Mouse (Mus musculus) heart, adult 8-10 months (tissue): ENCODE results near the gene Frmd6. TPM values are rescaled to one million over a fixed set of nuclear protein-coding genes. Genes with fewer than 3 reads are reported as not detected.

Experiments
- DNase-seq: peaks from one replicate; pipeline ENCODE4 v3.0.0; 2022; ENCODE audit warnings: low spot score
- total RNA-seq, 4 experiments: library from RNA; stranded (reverse); gene quantifications; 2 replicates each; pipeline ENCODE4 v1.2.4; 2022

The Frmd6 gene
- total RNA-seq, 4 experiments from 2014 or later, result 28.6 to 35.3 (median 32.5) TPM

DNA sequence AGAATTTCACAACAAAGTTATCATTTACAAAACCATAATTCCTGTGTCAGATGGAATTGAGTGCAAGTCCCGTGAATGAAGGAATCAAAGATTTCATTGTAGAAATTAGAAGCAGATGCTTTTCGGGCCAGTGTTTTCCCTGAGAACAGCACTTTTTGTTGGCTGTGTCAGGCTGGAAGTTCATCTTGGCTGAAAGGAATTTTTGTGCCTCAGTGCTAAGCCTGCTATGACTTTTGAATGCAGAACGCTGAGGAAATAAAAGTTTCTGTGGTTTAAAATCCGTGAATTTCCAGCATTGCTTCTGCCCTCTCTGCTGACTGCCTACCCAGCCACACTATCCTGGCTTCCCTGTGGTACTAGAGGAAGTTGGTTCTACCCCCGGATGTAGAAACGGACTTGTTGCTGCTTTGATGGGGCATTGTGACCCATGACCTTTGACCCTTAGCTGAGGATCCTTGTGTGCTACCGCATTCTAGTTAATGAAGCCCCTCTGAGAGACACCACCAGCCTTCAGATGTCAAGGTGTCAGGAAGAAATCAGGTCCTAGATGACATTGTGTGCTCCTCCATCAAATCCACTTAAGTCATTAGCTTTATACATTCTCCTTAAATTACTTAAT lies 26.1 kb downstream of the Frmd6 start:
- DNase-seq, result no peak

DNA sequence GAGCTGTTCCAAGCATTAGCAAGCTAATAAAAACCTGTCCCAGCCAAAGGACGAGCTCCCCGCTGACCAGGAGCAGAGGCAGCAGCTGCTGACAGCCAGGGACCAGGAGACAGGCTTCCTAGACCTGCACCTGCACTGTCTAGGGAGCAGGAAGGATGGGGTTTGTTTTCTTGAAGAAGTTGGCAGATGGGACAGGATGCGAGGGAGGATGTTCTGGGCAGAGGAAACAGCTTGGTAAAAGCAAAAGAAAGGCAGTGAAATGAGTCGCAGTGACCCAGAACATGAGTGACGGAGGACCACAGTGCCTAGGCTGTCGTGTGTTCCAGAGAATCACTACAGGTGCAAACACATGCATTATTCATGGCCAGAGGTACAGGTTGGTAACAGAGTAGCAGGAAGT lies 27.7 kb downstream of the Frmd6 start:
- no peak for DNase-seq

DNA sequence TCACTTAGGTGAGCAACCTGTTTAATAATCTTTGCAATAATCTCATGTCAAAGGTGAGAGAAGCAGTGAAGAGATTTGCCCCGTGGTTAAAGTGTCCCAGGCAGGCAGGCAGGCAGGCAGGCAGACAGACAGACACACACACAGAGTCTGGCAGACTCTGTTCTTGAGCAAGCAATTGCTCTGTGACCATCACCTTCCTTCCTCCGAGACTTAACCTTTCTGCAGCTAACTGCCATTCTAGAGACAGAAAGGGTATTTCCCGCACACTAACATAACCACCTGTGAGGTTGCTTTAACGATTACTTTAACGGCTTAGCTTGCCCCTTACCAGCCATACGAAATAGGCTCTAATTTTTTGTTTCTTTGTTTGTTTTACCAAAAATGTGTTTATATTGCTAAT lies 30.4 kb downstream of the Frmd6 start:
- DNase-seq, result no peak

DNA sequence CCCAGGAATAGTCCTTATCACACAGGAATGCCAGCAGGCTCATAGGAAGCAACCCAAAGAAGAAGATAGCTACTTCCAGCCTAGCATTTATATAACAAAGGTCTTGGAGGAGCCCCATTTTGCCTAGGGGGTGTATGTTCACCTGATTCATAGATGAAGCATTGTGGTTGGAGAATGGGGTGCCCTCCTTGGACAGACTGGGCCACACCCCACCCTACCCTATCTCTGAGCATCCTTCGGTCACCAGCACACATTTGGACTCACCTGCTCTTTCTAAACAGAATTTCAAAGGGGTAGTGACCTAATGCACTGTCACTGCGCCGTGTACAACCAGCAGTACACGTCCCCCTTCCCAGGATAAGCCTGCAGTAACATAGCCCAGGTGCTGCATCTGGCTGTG lies 31.5 kb downstream of the Frmd6 start:
- no peak for DNase-seq

DNA sequence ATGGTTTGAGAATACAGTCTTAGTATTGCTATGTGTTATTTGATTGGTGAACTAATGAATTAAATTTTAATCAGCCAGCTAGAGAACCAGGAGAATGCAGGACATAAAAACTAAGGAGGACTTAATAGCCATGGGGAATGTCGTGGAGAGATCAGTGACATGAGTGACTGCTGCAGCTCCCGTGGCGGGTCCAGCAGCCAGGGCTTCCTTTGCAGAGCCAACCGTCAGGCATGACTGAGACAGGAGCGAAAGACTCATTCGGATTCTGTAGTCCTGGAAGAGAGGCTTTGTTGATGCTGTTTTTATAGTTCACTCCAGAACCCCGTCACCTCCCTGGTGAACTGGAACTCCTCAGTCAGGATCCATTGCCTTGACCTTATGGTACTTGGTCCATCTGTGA lies 38.0 kb downstream of the Frmd6 start:
- no peak for DNase-seq

DNA sequence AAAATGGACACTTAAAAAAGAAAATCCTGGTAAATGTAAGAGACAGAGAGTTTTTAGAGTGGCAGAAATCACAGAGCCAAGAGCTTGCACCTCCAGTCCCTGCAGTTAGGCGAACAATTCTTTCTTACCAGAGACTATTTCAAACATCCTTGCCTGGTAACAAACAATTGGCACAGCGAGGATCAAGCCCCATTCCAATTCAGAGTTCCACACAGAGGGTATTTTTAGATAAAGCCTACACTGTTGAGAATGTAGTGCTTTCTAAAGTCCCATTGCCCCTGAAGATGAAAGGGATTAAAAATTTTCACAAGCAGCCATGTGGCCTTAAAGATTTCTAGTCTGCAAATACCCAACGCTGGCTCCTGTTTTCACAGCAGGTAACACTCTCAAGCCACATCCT lies 42.5 kb downstream of the Frmd6 start:
- no peak for DNase-seq

DNA sequence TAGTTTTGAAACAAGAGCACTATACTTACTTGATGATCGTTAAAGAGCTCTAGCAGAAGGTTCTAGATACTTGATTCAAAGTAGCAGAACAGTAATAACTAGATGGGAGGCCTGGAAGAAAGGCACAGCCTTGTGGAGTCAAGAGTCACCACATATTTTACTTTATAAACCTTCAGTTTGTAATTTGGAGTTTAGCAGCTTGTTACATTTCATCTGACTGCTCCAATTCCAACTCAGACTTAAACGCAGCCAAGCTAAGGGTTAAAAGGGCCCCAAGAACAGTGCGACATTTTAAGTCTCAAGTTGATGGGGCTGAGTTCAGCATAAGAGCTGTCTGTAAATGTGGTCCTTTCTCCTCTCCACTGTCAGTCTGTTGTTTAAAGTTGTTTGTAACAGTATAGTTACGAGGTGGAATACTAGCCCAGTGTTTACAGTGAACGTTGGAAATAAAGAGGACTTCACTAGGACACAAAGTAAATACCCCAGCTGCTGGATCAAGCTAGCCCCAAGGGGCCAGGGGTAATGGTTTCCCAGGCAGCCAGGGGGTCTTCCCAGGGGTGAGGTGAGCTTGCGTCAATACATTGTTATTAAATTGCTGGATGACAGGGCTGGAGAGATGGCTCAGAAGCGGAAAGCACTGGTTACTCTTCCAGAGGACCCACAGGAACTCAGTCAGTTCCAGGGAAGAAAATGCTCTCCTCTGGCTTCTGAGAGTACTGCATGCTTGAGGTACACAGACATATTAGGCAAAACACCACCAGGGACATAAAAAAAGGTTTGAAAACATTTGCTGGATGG lies 43.1 kb downstream of the Frmd6 start:
- no peak for DNase-seq

DNA sequence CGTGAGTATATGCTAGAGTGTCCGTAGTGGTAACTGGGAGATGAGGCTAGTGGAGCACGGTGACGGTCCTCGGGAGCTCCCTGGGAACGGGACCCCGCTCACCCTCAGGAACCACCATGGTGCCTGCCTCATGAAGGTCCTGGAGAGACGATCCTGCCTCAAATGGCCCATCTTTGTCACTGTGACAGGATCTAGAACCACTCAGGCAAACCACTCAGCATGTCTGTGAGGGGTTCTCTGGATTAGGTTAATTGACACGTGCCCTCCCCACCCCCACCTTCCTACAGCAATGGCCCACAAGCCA lies 43.6 kb downstream of the Frmd6 start:
- DNase-seq, result no peak

DNA sequence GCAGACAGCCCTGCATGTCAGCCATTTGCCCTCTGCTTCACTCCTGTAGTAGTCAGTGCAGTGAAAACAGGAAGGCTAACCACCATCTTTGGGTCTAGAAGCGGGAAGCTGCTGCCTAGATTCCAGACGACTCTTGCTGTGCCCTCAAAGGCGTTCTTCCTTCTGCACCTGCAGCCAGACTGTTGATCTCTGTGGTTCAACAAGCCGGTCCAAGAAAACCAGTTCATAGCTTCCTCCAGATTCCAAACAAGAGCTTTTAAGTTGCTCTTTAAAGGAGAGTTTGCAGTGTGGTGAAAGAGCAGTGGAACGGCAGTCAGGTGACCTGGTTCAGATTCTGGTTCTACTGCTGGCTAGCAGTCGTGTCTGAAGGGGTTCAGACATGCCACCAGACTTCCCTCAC lies 48.2 kb downstream of the Frmd6 start:
- DNase-seq, result no peak

DNA sequence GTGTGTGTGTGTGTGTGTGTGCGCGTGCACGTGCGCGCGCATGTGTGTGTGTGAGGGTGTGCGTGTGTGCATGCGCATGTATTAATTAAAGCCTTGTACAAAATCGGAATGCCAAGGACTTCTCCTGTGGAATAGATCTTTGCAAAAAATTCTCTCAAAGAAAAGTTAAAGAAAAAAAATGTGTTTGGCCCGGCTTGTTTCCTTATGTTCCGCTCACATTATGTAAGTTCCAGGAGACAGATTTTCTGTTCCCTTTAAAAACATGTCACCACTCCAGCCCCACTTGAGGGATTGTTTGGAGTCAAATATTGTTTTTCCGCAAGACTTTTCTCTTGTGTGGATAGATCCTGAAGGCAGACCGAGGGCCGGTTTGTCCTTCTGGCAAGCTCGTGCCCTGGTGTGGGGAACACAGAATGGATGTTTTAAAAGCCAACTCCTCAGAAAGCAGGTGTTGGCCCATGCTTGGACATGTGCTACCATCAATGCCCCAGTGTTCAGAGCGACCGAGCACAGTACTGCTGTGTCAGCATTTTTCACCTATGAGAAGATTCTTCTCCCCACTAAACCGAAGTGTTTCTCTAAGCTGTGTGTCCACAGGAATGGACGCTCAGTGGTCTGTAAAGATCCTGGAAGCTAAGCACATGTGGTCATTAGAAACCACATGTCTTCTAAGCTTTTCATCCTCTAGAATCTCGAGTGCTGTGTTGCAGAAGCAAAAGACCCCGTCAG lies 51.1 kb downstream of the Frmd6 start:
- DNase-seq, result no peak

DNA sequence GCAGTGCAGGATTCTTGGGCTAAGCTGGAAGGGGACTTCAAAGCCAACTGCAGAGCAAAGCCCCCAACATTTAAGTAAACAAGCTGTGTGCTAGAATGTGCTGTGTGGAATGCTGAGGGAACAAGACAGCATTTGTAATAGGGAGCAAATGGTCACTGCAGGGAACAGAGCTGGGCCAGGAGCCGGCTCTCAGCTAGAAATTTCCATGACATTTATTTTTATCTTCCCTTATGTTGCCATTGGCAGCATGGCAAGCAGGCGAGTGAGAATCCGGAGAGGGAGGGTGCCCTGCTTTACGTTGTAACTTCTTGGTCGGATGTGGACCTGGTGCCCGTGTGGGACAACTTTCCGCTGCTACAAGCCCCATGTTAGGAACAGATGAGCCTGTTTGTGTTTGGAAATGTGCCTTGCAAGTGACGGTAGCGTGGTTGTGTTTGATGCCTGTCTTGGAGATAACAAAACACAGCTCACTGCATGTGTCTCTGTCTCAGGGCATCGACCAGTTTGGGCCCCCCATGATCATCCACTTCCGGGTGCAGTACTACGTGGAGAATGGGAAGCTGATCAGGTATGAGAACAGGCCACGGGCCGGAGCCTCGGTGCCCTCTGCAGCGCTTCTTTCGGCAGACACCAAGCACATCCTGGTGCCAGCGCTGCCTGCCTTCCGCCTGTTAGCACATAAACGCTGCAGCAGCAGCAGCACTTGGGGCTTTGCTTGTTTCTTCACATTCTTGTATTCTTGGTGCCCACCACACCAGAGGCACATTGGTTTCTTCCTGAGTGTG lies 52.8 kb downstream of the Frmd6 start:
- DNase-seq, result no peak

DNA sequence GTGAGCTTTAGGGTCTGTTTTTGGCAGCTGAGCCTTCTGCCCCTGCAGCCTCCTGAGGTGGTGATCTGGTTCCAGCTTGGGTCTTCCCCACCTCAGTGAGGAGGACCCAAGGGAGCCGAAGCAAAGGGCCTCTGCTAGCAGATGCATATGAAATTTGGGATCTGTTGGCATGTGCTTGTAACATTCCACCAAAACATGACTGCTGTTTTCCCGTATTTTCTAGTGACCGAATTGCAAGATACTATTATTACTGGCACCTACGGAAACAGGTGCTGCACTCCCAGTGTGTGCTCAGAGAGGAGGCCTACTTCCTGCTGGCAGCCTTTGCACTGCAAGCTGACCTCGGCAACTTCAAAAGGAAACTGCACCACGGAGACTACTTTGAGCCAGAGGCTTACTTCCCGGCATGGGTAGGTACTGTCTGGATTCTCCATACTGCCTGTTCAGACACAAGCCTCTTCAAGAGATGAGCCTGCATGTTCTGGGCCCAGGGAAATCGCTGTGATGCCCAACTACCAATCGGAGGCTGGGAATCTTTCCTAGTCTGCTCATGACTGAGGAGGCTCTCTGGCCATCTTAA lies 55.2 kb downstream of the Frmd6 start:
- DNase-seq, result no peak

DNA sequence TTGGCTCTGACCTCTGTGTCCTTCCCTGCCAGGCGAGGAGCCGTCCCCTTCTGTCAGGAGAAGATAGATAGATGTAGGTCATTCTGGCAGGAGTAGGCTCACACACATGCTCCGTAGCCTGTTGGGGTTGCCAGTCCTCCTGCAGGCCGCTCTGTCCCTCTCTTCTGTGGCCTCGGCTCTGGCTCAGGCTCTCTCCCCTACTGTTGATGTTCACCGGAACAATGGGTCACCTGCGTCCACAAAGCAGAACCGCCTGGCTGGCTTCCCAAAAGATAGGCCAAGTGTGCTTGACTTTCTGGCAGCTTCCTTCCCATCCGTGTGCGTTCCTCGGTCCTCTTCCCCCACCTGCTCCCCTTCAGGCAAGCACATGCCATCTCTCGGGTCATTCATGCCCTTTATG lies 56.0 kb downstream of the Frmd6 start:
- peak; percentile 74 for DNase-seq

DNA sequence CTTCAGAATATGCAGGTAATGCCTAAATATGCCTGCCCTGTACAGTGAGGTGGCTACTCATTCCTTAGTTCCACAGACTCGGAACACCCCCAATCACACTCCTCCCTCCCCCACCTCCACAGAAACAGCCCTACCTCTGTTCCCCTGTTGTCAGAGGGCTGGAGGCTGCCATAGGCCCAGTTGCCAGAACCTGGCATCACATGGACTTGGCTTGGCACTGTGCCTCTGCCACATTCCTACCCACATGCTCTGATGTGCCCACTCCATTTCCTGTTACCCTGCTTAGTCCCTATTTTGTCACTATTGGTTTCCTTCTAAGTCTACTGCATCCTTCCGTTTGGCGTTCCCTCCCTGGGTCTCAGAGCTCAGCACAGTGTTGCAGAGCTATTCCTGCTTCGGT lies 56.5 kb downstream of the Frmd6 start:
- DNase-seq, result no peak

DNA sequence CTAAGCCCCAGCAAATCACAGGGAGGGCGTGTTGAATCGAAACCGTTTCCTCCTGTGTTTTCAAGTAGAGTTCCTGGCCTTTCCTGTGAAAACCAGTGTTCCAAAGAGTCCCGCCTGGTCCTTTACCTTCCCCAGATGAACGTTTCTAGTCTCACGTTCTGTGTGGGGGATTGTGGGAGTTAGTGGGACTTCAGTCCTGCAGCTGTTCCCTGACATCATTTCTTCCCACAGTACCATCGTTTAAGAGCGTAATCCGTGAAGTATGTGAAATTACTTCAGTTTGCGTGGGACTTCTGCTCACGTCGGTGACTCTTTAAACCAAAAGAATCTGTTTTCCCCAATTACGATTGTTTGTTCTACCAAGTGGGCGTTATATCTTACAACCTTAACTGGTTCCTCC lies 57.8 kb downstream of the Frmd6 start:
- no peak for DNase-seq

DNA sequence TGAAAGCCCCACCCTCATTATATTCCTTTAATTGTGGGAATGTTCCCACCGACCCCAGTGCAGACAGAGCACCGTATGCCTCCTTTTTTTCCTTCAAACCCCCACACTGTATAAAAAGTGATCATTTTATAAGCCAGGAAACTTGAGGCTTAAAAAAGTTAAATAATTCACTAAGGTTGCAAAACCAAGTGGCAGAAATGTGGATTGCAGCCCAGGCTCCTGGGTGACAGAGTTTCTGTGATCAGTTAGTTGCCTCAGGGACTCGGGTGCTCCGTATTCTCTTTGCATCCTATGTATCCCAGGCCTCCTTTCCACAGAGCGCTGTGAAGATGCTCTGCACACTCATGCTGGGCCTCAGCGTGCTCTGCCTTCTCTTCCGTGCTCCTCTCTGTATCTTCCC lies 58.8 kb downstream of the Frmd6 start:
- DNase-seq, result no peak

DNA sequence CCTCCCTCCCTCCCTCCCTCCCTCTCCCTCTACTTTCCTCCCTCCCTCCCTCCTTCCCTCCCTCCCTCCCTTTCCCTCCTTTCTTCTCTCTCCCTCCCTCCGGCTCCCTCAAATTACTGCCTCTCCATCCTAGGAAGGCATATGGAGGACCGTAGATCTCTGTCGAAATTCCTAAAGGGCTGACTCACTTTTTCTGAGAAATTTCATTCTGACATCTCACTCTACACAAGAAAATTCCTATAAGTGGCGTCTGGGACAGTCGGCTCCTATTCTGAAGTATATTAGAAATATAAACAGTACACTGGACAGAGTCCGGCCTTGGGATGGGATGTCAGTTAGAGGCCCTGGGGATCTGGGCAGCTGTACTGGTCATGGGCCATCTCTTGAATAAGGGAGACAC lies 59.7 kb downstream of the Frmd6 start:
- DNase-seq, result no peak

DNA sequence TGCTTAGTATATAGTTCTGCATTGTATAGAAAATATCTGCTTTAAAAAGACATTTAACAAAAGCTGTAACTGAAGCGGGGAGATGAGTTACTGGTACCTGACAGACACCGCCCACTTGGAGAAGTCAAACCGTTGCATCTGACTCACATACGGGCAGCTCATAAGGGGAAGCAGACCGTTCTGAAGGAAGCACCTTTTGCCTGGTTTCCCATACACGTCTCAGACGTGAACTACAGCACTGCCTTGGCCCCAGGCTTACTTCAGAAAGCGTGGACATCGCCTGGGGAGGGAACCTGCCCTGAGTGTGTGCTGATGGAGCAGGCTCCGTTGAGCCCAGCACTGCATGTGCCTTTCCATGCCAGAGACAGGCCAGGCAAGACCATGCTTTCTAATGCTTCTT lies 60.3 kb downstream of the Frmd6 start:
- no peak for DNase-seq

DNA sequence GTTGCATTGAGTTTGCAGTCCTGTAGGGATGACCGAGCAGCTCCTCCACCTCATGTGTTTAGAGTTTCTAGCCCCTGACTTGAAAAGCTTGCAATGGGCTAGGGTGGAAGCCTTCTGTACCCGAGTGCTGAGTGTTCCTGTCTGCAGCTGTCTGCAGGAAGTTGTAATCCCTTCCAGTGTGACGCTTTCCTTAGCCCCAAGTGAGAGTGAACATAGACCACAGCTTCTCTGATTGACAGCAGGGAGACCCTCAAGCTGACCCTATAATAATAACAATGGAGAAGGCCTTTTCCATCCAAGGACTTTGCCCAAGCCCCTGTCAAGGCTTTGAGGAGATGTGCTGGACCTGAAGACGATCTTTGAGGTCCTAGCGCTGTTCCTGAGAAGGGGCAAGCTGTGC lies 65.1 kb downstream of the Frmd6 start:
- no peak for DNase-seq

DNA sequence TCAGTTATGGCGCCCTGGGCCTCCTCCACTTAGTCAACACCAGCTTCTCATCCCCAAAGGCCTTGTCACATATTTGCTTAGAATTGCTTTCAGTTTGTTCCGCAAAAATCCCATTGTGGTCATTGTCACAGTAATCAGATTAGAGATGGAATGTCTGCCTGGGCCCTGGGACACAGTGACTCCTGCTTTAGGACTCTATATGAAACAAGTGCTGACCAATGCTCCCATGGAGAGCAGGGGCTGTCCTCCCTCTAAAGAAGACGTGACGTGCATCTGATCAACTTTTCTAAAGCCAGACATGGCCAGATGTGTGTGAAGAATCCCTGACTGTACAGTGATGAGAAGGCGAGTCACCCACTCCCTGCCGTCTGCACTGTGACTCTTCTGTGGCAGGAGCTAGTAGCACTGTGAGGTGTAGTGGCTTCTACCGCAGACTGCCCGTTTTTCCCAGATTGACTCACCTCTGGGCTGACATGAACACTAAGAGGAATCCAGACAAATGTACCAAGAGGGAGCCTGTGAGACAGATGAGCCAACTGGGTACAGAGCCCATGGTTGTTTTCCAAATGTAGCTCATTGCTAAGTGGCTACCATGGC lies 65.7 kb downstream of the Frmd6 start:
- DNase-seq, result no peak

DNA sequence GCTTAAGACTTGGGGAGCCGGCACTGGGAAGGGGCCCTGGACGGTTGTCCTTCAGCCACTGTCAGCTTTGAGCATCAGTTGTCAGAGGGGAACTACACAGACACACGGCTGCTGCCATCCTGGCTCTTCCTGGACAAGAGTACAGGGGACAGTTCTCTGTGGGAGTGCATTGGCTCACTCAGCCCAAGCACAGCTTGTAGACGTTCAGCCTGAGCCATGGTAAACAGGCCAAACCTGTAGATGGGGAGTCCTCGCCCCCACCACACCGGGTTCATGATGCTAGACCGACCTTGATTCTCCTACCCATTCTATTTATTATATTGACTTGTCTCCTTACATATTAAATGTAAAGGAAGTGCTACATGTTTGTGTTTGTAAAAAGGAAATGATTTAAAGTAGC lies 70.0 kb downstream of the Frmd6 start:
- no peak for DNase-seq

DNA sequence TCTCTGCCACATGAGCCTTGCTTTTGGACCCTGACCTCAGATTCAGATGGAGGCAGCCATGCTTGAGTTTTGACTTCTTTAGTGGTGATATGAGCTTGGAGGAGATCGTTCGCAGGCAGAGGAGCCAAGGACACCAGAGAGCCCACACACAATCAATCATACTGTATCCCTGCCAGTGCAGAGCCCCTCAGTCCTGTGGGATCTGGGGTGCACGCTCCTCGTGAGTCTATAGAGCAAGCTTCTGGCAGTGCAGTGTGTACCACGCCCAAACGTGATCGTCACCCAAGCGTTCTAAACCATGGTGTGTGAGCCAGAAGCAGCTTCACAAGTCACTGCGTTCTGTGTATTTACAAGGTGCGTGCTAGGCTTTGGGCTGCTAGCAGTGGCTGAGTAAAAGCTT lies 70.8 kb downstream of the Frmd6 start:
- no peak for DNase-seq
